Mouse (Mus musculus) olfactory bulb, adult 2 months (tissue): ENCODE measurements at regions not wholly inside any gene's neighbourhood (a gene's known extent, or its start where the extent isn't known, plus 50 kb on each side); places are given as distances from the start of the nearest gene placed in this dataset.

Experiments
- CTCF ChIP-seq: fragments of 200-500 bp; IDR thresholded peaks from 2 replicates; pipeline ENCODE4 v1.5.1; 2012; ENCODE audit warnings: low read depth, mild to moderate bottlenecking, low read length, moderate library complexity; ENCODE audit not compliant: insufficient read depth
- POLR2A ChIP-seq: fragments of 200-500 bp; IDR thresholded peaks from 2 replicates; pipeline ENCODE4 v1.6.1; 2012; ENCODE audit warnings: mild to moderate bottlenecking, low read depth, low read length, moderate library complexity; ENCODE audit not compliant: insufficient read depth

DNA sequence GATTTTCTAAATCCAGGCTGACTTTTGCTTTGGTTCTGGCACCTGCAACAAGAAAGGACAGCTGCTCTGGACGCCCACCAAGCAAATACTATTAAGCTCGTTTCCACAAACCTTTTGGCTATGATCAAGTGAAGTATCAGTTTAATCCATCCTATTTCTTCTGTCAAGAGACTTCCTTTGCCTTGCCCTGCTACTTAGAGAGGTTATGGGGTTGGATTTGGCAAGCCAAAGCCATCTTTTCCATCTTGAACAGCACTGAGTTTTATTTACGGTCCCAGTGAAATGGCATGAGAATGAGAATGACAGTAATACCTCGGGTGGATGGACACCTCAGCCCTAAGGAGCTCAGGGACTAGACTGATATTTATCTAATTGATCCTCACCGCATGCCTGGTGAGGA is 285.4 kb downstream of the Cenpc1 start:
- TF ChIP-seq CTCF (no peak), POLR2A (no peak)
